Mouse (Mus musculus): Measurements from ENCODE around the gene Gse1. TPM values are rescaled to one million over a fixed set of nuclear protein-coding genes. Genes with fewer than 3 reads are reported as not detected.
A peak's percentile ranks its signal among the peaks of the same experiment; 100 is the strongest.

Gene Gse1
- total RNA-seq, 1 experiment: 21.4 TPM

- H3K9me3 ChIP-seq (ENCODE audit: control insufficient read depth, insufficient read depth, low read depth, low read length): no peaks in the 10 kb centered on the region
- in situ Hi-C loops (cut with MboI; ENCODE audit: low sequenced_read_pairs in 2 of 2, unreplicated experiment in 2 of 2): no loop called here
- no peak overlapping the region for H3K27ac ChIP-seq (ENCODE audit: insufficient read depth, low read depth, low read length, poor library complexity, severe bottlenecking)
- H3K4me3 ChIP-seq (ENCODE audit: insufficient read depth in 1 of 2, low read depth in 1 of 2, low read length in 2 of 2, poor library complexity in 1 of 2, severe bottlenecking in 1 of 2): peak overlapping the region in 1 of 2 experiments; percentile 28; a peak in 2 of 4 replicates
- peak overlapping the region; percentile 38 for H3K9ac ChIP-seq (ENCODE audit: insufficient read depth, low read depth, low read length, poor library complexity, severe bottlenecking)
- no peaks in the 10 kb centered on the region for H3K36me3 ChIP-seq (ENCODE audit: control insufficient read depth, insufficient read depth, low read length, poor library complexity, severe bottlenecking)
- no peak for DNase-seq (ENCODE audit: low read depth, low spot score)
- peaks cover 0 to 12% of the 10 kb centered on the region in 2 experiments; a peak in 2 of 4 replicates for H3K4me1 ChIP-seq (ENCODE audit: control insufficient read depth in 2 of 2, insufficient read depth in 2 of 2, low read length in 2 of 2, poor library complexity in 1 of 2)
- TF ChIP-seq MAFK (IDR thresholded peaks at IDR 0.05; ENCODE audit: insufficient read depth, low read depth, low read length) (no peak), CHD2 (IDR thresholded peaks at IDR 0.05; ENCODE audit: low read depth, low read length) (no peak), ZNF384 (IDR thresholded peaks at IDR 0.05; ENCODE audit: low read depth, low read length) (no peak), ZC3H11A (IDR thresholded peaks at IDR 0.05; ENCODE audit: borderline replicate concordance, low read depth, low read length) (no peak), HCFC1 (IDR thresholded peaks at IDR 0.05; ENCODE audit: borderline replicate concordance, insufficient read depth, low read length) (no peak)
These were observed 81.1 kb downstream of the Gse1 start for GRCm38 (mm10) chr8:120309326-120309725.

DNA sequence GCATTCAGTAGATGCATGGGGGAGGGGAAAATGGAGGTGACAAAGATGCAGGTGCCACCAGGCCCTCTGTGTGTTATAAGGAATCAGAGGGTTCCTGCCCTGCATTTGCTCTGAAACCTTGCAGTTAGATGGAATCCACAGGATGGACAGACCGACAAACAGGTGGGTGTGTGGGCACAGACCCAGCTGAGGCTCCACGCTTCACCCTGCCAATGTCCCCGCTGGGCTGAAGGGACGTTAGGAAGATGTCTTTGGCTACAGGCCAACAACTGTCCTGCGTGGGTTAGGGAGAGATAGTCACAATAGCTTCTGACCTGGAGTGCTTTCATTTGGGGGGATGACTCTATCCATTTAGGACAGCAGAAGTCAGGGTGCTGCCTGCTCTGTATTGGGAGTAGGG is 81.8 kb downstream of the Gse1 start:
- Histone ChIP-seq H3K4me1 (ENCODE audit: control insufficient read depth in 2 of 2, insufficient read depth in 2 of 2, low read length in 2 of 2, poor library complexity in 1 of 2) (peaks cover 0 to 12% of the 10 kb centered on the region in 2 experiments; a peak in 2 of 4 replicates), H3K36me3 (ENCODE audit: control insufficient read depth, insufficient read depth, low read length, poor library complexity, severe bottlenecking) (no peaks in the 10 kb centered on the region), H3K27ac (ENCODE audit: insufficient read depth, low read depth, low read length, poor library complexity, severe bottlenecking) (no peak overlapping the region), H3K4me3 (ENCODE audit: insufficient read depth in 1 of 2, low read depth in 1 of 2, low read length in 2 of 2, poor library complexity in 1 of 2, severe bottlenecking in 1 of 2) (no peak overlapping the region), H3K9me3 (ENCODE audit: control insufficient read depth, insufficient read depth, low read depth, low read length) (no peaks in the 10 kb centered on the region), H3K9ac (ENCODE audit: insufficient read depth, low read depth, low read length, poor library complexity, severe bottlenecking) (no peak overlapping the region)
- TF ChIP-seq HCFC1 (IDR thresholded peaks at IDR 0.05; ENCODE audit: borderline replicate concordance, insufficient read depth, low read length) (no peak), MAFK (IDR thresholded peaks at IDR 0.05; ENCODE audit: insufficient read depth, low read depth, low read length) (no peak), ZC3H11A (IDR thresholded peaks at IDR 0.05; ENCODE audit: borderline replicate concordance, low read depth, low read length) (no peak), CHD2 (IDR thresholded peaks at IDR 0.05; ENCODE audit: low read depth, low read length) (no peak), ZNF384 (IDR thresholded peaks at IDR 0.05; ENCODE audit: low read depth, low read length) (no peak)
- no peak for DNase-seq (ENCODE audit: low read depth, low spot score)
- in situ Hi-C loops (cut with MboI; ENCODE audit: low sequenced_read_pairs in 2 of 2, unreplicated experiment in 2 of 2): no loop called here

- no peak overlapping the region for H3K27ac ChIP-seq (ENCODE audit: insufficient read depth, low read depth, low read length, poor library complexity, severe bottlenecking)
- DNase-seq (ENCODE audit: low read depth, low spot score): no peak
- H3K9me3 ChIP-seq (ENCODE audit: control insufficient read depth, insufficient read depth, low read depth, low read length): no peaks in the 10 kb centered on the region
- no peaks in the 10 kb centered on the region for H3K36me3 ChIP-seq (ENCODE audit: control insufficient read depth, insufficient read depth, low read length, poor library complexity, severe bottlenecking)
- TF ChIP-seq HCFC1 (IDR thresholded peaks at IDR 0.05; ENCODE audit: borderline replicate concordance, insufficient read depth, low read length) (no peak), MAFK (IDR thresholded peaks at IDR 0.05; ENCODE audit: insufficient read depth, low read depth, low read length) (no peak), CHD2 (IDR thresholded peaks at IDR 0.05; ENCODE audit: low read depth, low read length) (no peak), ZC3H11A (IDR thresholded peaks at IDR 0.05; ENCODE audit: borderline replicate concordance, low read depth, low read length) (no peak), ZNF384 (IDR thresholded peaks at IDR 0.05; ENCODE audit: low read depth, low read length) (no peak)
- peaks cover 0 to 9% of the 10 kb centered on the region in 2 experiments; a peak in 2 of 4 replicates for H3K4me1 ChIP-seq (ENCODE audit: control insufficient read depth in 2 of 2, insufficient read depth in 2 of 2, low read length in 2 of 2, poor library complexity in 1 of 2)
- in situ Hi-C loops (cut with MboI; ENCODE audit: low sequenced_read_pairs in 2 of 2, unreplicated experiment in 2 of 2): no loop called here
- H3K9ac ChIP-seq (ENCODE audit: insufficient read depth, low read depth, low read length, poor library complexity, severe bottlenecking): no peak overlapping the region
- H3K4me3 ChIP-seq (ENCODE audit: insufficient read depth in 1 of 2, low read depth in 1 of 2, low read length in 2 of 2, poor library complexity in 1 of 2, severe bottlenecking in 1 of 2): no peak overlapping the region
These were observed 84.2 kb downstream of the Gse1 start for GRCm38 (mm10) chr8:120312452-120312851.

DNA sequence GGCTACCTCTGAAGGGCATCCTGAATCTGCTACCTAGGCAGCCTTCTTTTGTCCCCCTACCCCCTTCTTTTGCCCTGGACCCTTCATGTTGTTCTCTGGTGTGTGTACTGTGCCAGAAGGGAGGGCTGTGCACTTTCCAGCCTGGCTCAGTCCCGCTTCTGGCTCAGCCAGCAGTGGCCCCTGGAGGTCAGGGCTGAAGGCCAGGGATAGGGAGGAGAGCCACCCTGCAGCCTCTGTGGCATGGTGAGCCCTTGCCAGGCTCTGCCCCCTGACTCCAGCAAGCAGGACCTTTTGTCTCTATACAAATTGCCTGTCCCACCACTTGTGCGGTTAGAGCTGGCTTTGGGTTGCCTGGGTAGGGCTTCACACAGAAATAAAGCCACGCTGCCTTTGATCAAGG is 85.4 kb downstream of the Gse1 start:
- no peak overlapping the region for H3K9ac ChIP-seq (ENCODE audit: insufficient read depth, low read depth, low read length, poor library complexity, severe bottlenecking)
- no peak for TF ChIP-seq HCFC1 (IDR thresholded peaks at IDR 0.05; ENCODE audit: borderline replicate concordance, insufficient read depth, low read length)
- TF ChIP-seq ZNF384 (IDR thresholded peaks at IDR 0.05; ENCODE audit: low read depth, low read length): no peak
- no peak for TF ChIP-seq ZC3H11A (IDR thresholded peaks at IDR 0.05; ENCODE audit: borderline replicate concordance, low read depth, low read length)
- H3K4me3 ChIP-seq (ENCODE audit: insufficient read depth in 1 of 2, low read depth in 1 of 2, low read length in 2 of 2, poor library complexity in 1 of 2, severe bottlenecking in 1 of 2): no peak overlapping the region
- in situ Hi-C loops (cut with MboI; ENCODE audit: low sequenced_read_pairs in 2 of 2, unreplicated experiment in 2 of 2): no loop called here
- H3K9me3 ChIP-seq (ENCODE audit: control insufficient read depth, insufficient read depth, low read depth, low read length): no peaks in the 10 kb centered on the region
- no peaks in the 10 kb centered on the region for H3K36me3 ChIP-seq (ENCODE audit: control insufficient read depth, insufficient read depth, low read length, poor library complexity, severe bottlenecking)
- DNase-seq (ENCODE audit: low read depth, low spot score): no peak
- H3K4me1 ChIP-seq (ENCODE audit: control insufficient read depth in 2 of 2, insufficient read depth in 2 of 2, low read length in 2 of 2, poor library complexity in 1 of 2): peaks cover 0 to 9% of the 10 kb centered on the region in 2 experiments; a peak in 2 of 4 replicates
- H3K27ac ChIP-seq (ENCODE audit: insufficient read depth, low read depth, low read length, poor library complexity, severe bottlenecking): no peak overlapping the region

DNA sequence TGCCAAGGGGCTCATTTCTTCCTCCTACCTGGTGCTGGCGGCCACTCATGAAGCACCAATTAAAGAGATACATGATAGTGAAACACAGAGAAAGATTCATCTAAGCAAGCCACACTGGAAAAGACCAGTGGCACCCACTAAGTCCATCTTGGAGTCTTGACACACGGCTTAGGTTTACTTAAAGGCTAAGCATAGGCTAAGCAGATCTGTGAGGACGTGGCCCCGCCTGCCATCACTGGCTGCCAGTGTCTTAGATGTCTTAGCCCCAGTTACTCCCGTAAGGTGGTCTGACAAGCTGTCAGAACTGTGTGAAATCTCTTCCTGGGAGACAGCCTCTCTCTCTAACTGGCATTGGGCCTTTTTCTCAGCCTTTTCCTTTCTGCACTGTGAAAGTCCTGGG is 86.7 kb downstream of the Gse1 start:
- Histone ChIP-seq H3K9ac (ENCODE audit: insufficient read depth, low read depth, low read length, poor library complexity, severe bottlenecking) (no peak overlapping the region), H3K9me3 (ENCODE audit: control insufficient read depth, insufficient read depth, low read depth, low read length) (no peaks in the 10 kb centered on the region), H3K27ac (ENCODE audit: insufficient read depth, low read depth, low read length, poor library complexity, severe bottlenecking) (no peak overlapping the region), H3K4me3 (ENCODE audit: insufficient read depth in 1 of 2, low read depth in 1 of 2, low read length in 2 of 2, poor library complexity in 1 of 2, severe bottlenecking in 1 of 2) (no peak overlapping the region), H3K36me3 (ENCODE audit: control insufficient read depth, insufficient read depth, low read length, poor library complexity, severe bottlenecking) (no peaks in the 10 kb centered on the region), H3K4me1 (ENCODE audit: control insufficient read depth in 2 of 2, insufficient read depth in 2 of 2, low read length in 2 of 2, poor library complexity in 1 of 2) (no peaks in the 10 kb centered on the region)
- DNase-seq (ENCODE audit: low read depth, low spot score): no peak
- TF ChIP-seq CHD2 (IDR thresholded peaks at IDR 0.05; ENCODE audit: low read depth, low read length) (no peak), ZNF384 (IDR thresholded peaks at IDR 0.05; ENCODE audit: low read depth, low read length) (no peak), ZC3H11A (IDR thresholded peaks at IDR 0.05; ENCODE audit: borderline replicate concordance, low read depth, low read length) (no peak), MAFK (IDR thresholded peaks at IDR 0.05; ENCODE audit: insufficient read depth, low read depth, low read length) (no peak), HCFC1 (IDR thresholded peaks at IDR 0.05; ENCODE audit: borderline replicate concordance, insufficient read depth, low read length) (no peak)
- in situ Hi-C loops (cut with MboI; ENCODE audit: low sequenced_read_pairs in 2 of 2, unreplicated experiment in 2 of 2): no loop called here
